Mouse (Mus musculus) myocyte (in vitro differentiated cells): ENCODE data around the gene Pcbp3. TPM values are rescaled to one million over a fixed set of nuclear protein-coding genes. Genes with fewer than 3 reads are reported as not detected.
"Not testable (repeated sequence)": the region's sequence is repeated elsewhere in the genome, so short reads cannot be mapped to it uniquely, and the experiment has no call there.

Experiments
- H3K27me3 ChIP-seq: one replicate; pipeline ENCODE4 v1.6.1; 2011; ENCODE audit not compliant: control insufficient read depth, insufficient read depth, insufficient read length
- H3K36me3 ChIP-seq: one replicate; pipeline ENCODE4 v1.6.1; 2011; ENCODE audit not compliant: control insufficient read depth, insufficient read depth
- H3K4me2 ChIP-seq: one replicate; pipeline ENCODE4 v1.6.1; 2011; ENCODE audit warnings: low read depth, control low read depth
- H3K4me3 ChIP-seq: one replicate; pipeline ENCODE4 v1.5.1; 2011; ENCODE audit warnings: mild to moderate bottlenecking, control low read depth, moderate library complexity
- H3K79me2 ChIP-seq: one replicate; pipeline ENCODE4 v1.6.1; 2011; ENCODE audit not compliant: control insufficient read depth, insufficient read depth
- H3ac ChIP-seq: one replicate; pipeline ENCODE4 v1.6.1; 2011; ENCODE audit not compliant: control insufficient read depth, insufficient read length
- CEBPB ChIP-seq: IDR thresholded peaks from 2 replicates; pipeline ENCODE4 v1.6.1; 2011; ENCODE audit warnings: mild to moderate bottlenecking, moderate library complexity; ENCODE audit not compliant: poor library complexity, insufficient read depth, severe bottlenecking
- E2F4 ChIP-seq: IDR thresholded peaks from one replicate; pipeline ENCODE4 v1.6.1; 2011; ENCODE audit warnings: mild to moderate bottlenecking, control low read depth, moderate library complexity; ENCODE audit not compliant: insufficient read depth
- MAX ChIP-seq: IDR thresholded peaks from one replicate; pipeline ENCODE4 v1.6.1; 2011; ENCODE audit warnings: low read depth, mild to moderate bottlenecking, control low read depth
- MYOD1 ChIP-seq, 3 experiments: IDR thresholded peaks; one replicate each; pipeline ENCODE4 v1.6.1; 2011; ENCODE audit warnings: control low read depth in 2 of 3, low read depth in 2 of 3, mild to moderate bottlenecking in 2 of 3, moderate library complexity in 1 of 3; ENCODE audit not compliant: insufficient read length in 2 of 3, control insufficient read depth in 1 of 3
- MYOG ChIP-seq, 3 experiments: IDR thresholded peaks; one replicate each; pipeline ENCODE4 v1.6.1; 2011; ENCODE audit warnings: control low read depth in 2 of 3, low read depth in 2 of 3, mild to moderate bottlenecking in 2 of 3; ENCODE audit not compliant: insufficient read length in 2 of 3, control insufficient read depth in 1 of 3, insufficient read depth in 1 of 3
- POLR2A ChIP-seq: IDR thresholded peaks from one replicate; pipeline ENCODE4 v1.6.1; 2011; ENCODE audit warnings: low read depth, mild to moderate bottlenecking, control low read depth, moderate library complexity; ENCODE audit not compliant: insufficient read length
- POLR2AphosphoS2 ChIP-seq: IDR thresholded peaks from one replicate; pipeline ENCODE4 v1.6.1; 2011; ENCODE audit warnings: low read depth, control low read depth; ENCODE audit not compliant: insufficient read length
- REST ChIP-seq: IDR thresholded peaks from one replicate; pipeline ENCODE4 v1.6.1; 2011; ENCODE audit warnings: mild to moderate bottlenecking, control low read depth, moderate library complexity; ENCODE audit not compliant: insufficient read depth, insufficient read length
- SRF ChIP-seq: IDR thresholded peaks from one replicate; pipeline ENCODE4 v1.6.1; 2011; ENCODE audit warnings: low read depth; ENCODE audit not compliant: control insufficient read depth, insufficient read length
- TCF12 ChIP-seq: IDR thresholded peaks from one replicate; pipeline ENCODE4 v1.6.1; 2011; ENCODE audit warnings: mild to moderate bottlenecking, control low read depth; ENCODE audit not compliant: poor library complexity, insufficient read depth, severe bottlenecking
- TCF3 ChIP-seq: IDR thresholded peaks from one replicate; pipeline ENCODE4 v1.6.1; 2011; ENCODE audit warnings: low read depth, control low read depth; ENCODE audit not compliant: insufficient read length
- USF1 ChIP-seq: IDR thresholded peaks from one replicate; pipeline ENCODE4 v1.6.1; 2011; ENCODE audit warnings: low read depth, mild to moderate bottlenecking, control low read depth, moderate library complexity
- polyA plus RNA-seq: library from polyadenylated mRNA; unstranded; fragments of >200 nt; fragmentation: generic; extraction: Trizol; gene quantifications from one replicate; pipeline ENCODE4 v1.2.1, GENCODE M21; 2012; ENCODE audit warnings: missing spikeins

Gene Pcbp3
- polyA plus RNA-seq, 1 experiment, result 10.0 TPM

GRCm38 (mm10) chr10:76759878-76760277, 201.8 kb downstream of the Pcbp3 start:
- TF ChIP-seq MAX (no peak), E2F4 (no peak)
- H3K4me3 ChIP-seq, result no peak overlapping the region
- no peak overlapping the region for H3ac ChIP-seq
- H3K79me2 ChIP-seq, result no peaks in the 10 kb centered on the region
- H3K36me3 ChIP-seq, result no peaks in the 10 kb centered on the region
- no peak overlapping the region for H3K4me2 ChIP-seq
- H3K27me3 ChIP-seq, result no peaks in the 10 kb centered on the region

DNA sequence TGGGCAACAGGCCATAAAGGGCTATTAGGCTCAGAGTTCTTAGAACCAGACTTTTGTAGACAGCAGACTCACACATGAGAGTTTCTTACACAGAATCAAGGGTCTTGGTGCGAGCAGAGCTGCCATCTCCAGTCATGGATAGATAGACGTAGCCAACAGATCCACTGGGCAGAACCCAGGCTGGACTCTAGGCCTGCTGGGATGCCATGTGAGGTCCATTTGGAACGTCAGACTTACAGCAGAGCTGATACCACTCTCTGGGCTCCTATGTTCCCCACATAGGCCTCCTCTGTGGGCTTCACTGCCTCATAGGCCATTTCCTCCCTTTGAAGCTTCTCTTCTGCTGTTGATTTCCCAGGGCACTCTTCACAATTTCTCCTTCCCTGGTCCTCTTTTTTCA, 208.0 kb downstream of the Pcbp3 start:
- no peaks in the 10 kb centered on the region for H3K36me3 ChIP-seq
- no peak overlapping the region for H3K4me3 ChIP-seq
- TF ChIP-seq MYOG (IDR thresholded peaks at IDR 0.05; ENCODE audit: control insufficient read depth in 1 of 3, insufficient read depth in 1 of 3, insufficient read length in 2 of 3, low read depth in 2 of 3) (no peak), POLR2A (no peak), TCF12 (no peak), REST (no peak), USF1 (no peak), SRF (no peak), E2F4 (no peak), TCF3 (no peak), POLR2AphosphoS2 (no peak), MAX (no peak), MYOD1 (IDR thresholded peaks at IDR 0.05; ENCODE audit: control insufficient read depth in 1 of 3, insufficient read length in 2 of 3, low read depth in 2 of 3) (no peak), CEBPB (no peak)
- H3K79me2 ChIP-seq, result no peaks in the 10 kb centered on the region
- H3K4me2 ChIP-seq, result no peak overlapping the region
- no peak overlapping the region for H3ac ChIP-seq
- no peaks in the 10 kb centered on the region for H3K27me3 ChIP-seq

DNA sequence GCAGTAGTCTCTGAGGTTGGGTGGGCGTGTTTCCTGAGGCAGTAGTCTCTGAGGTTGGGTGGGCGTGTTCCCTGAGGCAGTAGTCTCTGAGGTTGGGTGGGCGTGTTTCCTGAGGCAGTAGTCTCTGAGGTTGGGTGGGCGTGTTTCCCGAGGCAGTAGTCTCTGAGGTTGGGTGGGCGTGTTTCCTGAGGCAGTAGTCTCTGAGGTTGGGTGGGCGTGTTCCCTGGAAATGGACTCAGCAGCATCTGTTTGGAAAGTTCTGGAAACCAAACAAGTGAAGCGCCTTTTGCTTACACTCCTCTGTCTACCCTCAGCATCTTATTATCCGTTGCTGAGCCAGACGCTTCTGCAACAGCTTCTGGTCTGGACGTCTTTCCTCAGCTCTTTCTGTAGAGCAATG, 217.4 kb downstream of the Pcbp3 start:
- H3K4me3 ChIP-seq, H3ac ChIP-seq, H3K4me2 ChIP-seq, H3K27me3 ChIP-seq, H3K79me2 ChIP-seq, H3K36me3 ChIP-seq: not testable (repeated sequence)

DNA sequence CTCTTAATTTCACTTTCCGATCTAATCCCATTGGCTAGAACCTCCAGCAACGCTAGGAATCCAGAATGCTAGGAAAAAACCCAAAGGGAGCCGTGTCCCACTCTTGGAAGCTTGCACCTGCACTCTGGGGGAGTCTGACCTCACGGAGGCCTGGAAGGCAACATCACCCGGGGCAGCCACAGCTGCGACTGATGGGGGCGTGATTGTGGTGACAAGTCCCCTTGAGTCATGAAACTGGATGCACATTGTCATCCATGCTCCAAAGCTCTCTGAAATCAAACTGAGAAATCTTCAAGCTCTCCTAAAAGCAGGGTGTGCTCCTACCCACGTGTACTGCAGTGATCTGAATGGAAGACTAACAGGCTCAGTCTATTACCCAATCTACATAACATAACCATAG, 224.9 kb downstream of the Pcbp3 start:
- Histone ChIP-seq H3K27me3 (no peaks in the 10 kb centered on the region), H3K4me2 (no peak overlapping the region), H3K36me3 (no peaks in the 10 kb centered on the region), H3K79me2 (no peaks in the 10 kb centered on the region), H3ac (no peak overlapping the region), H3K4me3 (no peak overlapping the region)
- TF ChIP-seq TCF3, result no peak
- TF ChIP-seq MYOD1 (IDR thresholded peaks at IDR 0.05; ENCODE audit: control insufficient read depth in 1 of 3, insufficient read length in 2 of 3, low read depth in 2 of 3), result peak in 1 of 3 experiments; percentile 70
- TF ChIP-seq MYOG (IDR thresholded peaks at IDR 0.05; ENCODE audit: control insufficient read depth in 1 of 3, insufficient read depth in 1 of 3, insufficient read length in 2 of 3, low read depth in 2 of 3), result peak in 1 of 3 experiments; percentile 20

DNA sequence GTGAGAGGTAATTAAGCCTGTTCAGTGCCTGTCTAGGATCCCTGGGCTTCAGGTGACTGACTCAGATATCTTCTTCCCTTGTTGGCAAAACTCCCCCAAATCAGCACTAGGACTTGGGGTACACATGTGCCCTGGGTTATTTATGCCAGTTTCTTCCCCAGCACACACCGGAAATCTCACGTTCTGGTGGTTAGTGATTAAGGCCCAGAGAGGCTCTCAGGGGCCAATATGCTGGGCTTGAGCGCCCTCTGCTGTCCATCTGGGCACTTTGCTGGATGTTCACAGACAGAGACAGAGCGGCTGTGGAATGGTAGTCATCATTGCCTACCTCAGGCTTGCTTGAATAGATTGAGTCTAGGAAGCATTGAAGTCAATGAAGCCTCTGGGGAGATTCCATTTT, 226.7 kb downstream of the Pcbp3 start:
- TF ChIP-seq POLR2AphosphoS2 (no peak), USF1 (no peak), MYOD1 (IDR thresholded peaks at IDR 0.05; ENCODE audit: control insufficient read depth in 1 of 3, insufficient read length in 2 of 3, low read depth in 2 of 3) (no peak), TCF3 (no peak), SRF (no peak), TCF12 (no peak)
- Histone ChIP-seq H3K4me3 (no peak overlapping the region), H3K4me2 (no peak overlapping the region), H3K36me3 (no peaks in the 10 kb centered on the region), H3ac (no peak overlapping the region), H3K27me3 (no peaks in the 10 kb centered on the region), H3K79me2 (no peaks in the 10 kb centered on the region)

- Histone ChIP-seq H3K4me3 (no peak overlapping the region), H3ac (no peak overlapping the region), H3K4me2 (peak overlapping the region; percentile 57), H3K27me3 (no peaks in the 10 kb centered on the region), H3K79me2 (no peaks in the 10 kb centered on the region), H3K36me3 (no peaks in the 10 kb centered on the region)
- TF ChIP-seq MYOG (IDR thresholded peaks at IDR 0.05; ENCODE audit: control insufficient read depth in 1 of 3, insufficient read depth in 1 of 3, insufficient read length in 2 of 3, low read depth in 2 of 3), result no peak
- no peak for TF ChIP-seq E2F4
- TF ChIP-seq MAX, result no peak
- TF ChIP-seq MYOD1 (IDR thresholded peaks at IDR 0.05; ENCODE audit: control insufficient read depth in 1 of 3, insufficient read length in 2 of 3, low read depth in 2 of 3), result no peak
- TF ChIP-seq USF1, result no peak
- no peak for TF ChIP-seq POLR2A
- no peak for TF ChIP-seq TCF12
- TF ChIP-seq SRF, result no peak
- TF ChIP-seq POLR2AphosphoS2, result no peak
- no peak for TF ChIP-seq TCF3
Observed at GRCm38 (mm10) chr10:76733677-76734068, 228.0 kb downstream of the Pcbp3 start.
